22 mouse cellular contexts compared by ENCODE assay signal in genomic region chr12:32194358-32194757, GRCm38 (mm10). TPM values are rescaled to one million over a fixed set of nuclear protein-coding genes. Genes with fewer than 3 reads are reported as not detected.
DNase-seq lines count a peak whose midpoint lies in the region; ATAC-seq and TF ChIP-seq lines count a peak whose summit lies in the region.
"Had no signal": no experiment of that assay in that cellular context is flagged by ENCODE, and none has a peak within 500 bp of the region (broad histone marks: within the 10 kb centered on the region; RNA-seq: fewer than 3 reads in every experiment).

No protein-coding gene starts in this region.

- in situ Hi-C loops in CH12.LX (cut with MboI; ENCODE audit: low pct_ligation_motif_present, low pct_unique_long_range_greater_than_20kb, low sequenced_read_pairs), result no loop called here

- no peaks in the 10 kb centered on the region for H3K27me3 ChIP-seq in CH12.LX (replicated peaks)
- no peaks in the 10 kb centered on the region for H3K27me3 ChIP-seq in liver, postnatal 0 days (ENCODE audit: insufficient read depth, low read length)

- no peaks in the 10 kb centered on the region for H3K9me3 ChIP-seq in CH12.LX (replicated peaks; ENCODE audit: low read length)
- no peaks in the 10 kb centered on the region for H3K9me3 ChIP-seq in liver, postnatal 0 days (ENCODE audit: low read length)
- H3K9me3 ChIP-seq: G1E had no signal

- no peak; the same call in 1 of the 2 replicates for TF ChIP-seq RAD21 in CH12.LX (IDR thresholded peaks at IDR 0.05; ENCODE audit: low read depth, low read length)

- peaks cover 27% of the 10 kb centered on the region for H3K79me2 ChIP-seq in CH12.LX (replicated peaks; ENCODE audit: control insufficient read depth, extremely low read depth, insufficient read depth, poor library complexity, severe bottlenecking)

- peak overlapping the region; percentile 99 for H3K27ac ChIP-seq in CH12.LX (ENCODE audit: insufficient read depth, low read depth)
- H3K27ac ChIP-seq in liver, postnatal 0 days (ENCODE audit: low read depth), result no peak overlapping the region

- peak; percentile 51 for ATAC-seq in CD4-positive, CD25-positive, alpha-beta regulatory T cell, adult 4 months
- no peak for ATAC-seq in liver, postnatal 0 days
- ATAC-seq: activated CD4-positive, CD25-positive, alpha-beta regulatory T cell, adult 4 months; Patski had no signal

- H3K4me1 ChIP-seq in CH12.LX (ENCODE audit: control insufficient read depth in 1 of 2, insufficient read depth in 2 of 2), result peaks cover 38 to 87% of the 10 kb centered on the region in 2 experiments
- peaks cover 4% of the 10 kb centered on the region; the same call in 1 of the 2 replicates for H3K4me1 ChIP-seq in liver, postnatal 0 days (ENCODE audit: insufficient read depth)

- 56% methylated on average over 1 of the region's 1 CpGs for WGBS in liver, postnatal 0 days (ENCODE audit: insufficient replicate concordance)

- H3K36me3 ChIP-seq in CH12.LX (replicated peaks in 1 of 2; ENCODE audit: control insufficient read depth in 1 of 2, insufficient read depth in 1 of 2, low read length in 1 of 2), result peaks cover 56 to 71% of the 10 kb centered on the region in 2 experiments
- H3K36me3 ChIP-seq in liver, postnatal 0 days (replicated peaks; ENCODE audit: insufficient read depth, low read length), result 0 out of 2 replicates have a peak, but pooled peaks cover 9% of the 10 kb centered on the region

- dilution Hi-C loops in CH12.LX (cut with MboI; ENCODE audit: extremely low pct_ligation_motif_present, extremely low pct_unique_long_range_greater_than_20kb, low sequenced_read_pairs), result no loop called here

- H3K4me2 ChIP-seq in CH12.LX (ENCODE audit: insufficient read depth, low read depth, poor library complexity, severe bottlenecking), result peak overlapping the region; percentile 80
- no peak overlapping the region for H3K4me2 ChIP-seq in liver, postnatal 0 days (ENCODE audit: low read depth, low read length)

- H3K9ac ChIP-seq in CH12.LX (ENCODE audit: insufficient read depth, low read depth), result peak overlapping the region; percentile 99
- H3K9ac ChIP-seq in liver, postnatal 0 days (replicated peaks), result no peak overlapping the region

- peak; percentile 85 for TF ChIP-seq EP300 in CH12.LX (IDR thresholded peaks at IDR 0.05; ENCODE audit: low read length)
- TF ChIP-seq EP300 in liver, postnatal 0 days (IDR thresholded peaks at IDR 0.05; ENCODE audit: low read depth), result no peak

- H3K4me3 ChIP-seq in CH12.LX (replicated peaks in 1 of 3; ENCODE audit: low read depth in 2 of 3, low read length in 2 of 3, poor library complexity in 1 of 3), result peak overlapping the region; percentile 38 to 52 (median 40)
- no peak overlapping the region for H3K4me3 ChIP-seq in liver, postnatal 0 days (ENCODE audit: low read depth, low read length)

- peak; percentile 90 for DNase-seq in CH12.LX (ENCODE audit: extremely low read depth)
- DNase-seq in induced T-regulatory cell, adult 2 months (ENCODE audit: low read depth), result peak; percentile 24
- no peak for DNase-seq in liver, postnatal 0 days
- no peak for DNase-seq in gastrocnemius, adult 18-20 months (ENCODE audit: low spot score)
- no peak for DNase-seq in kidney, postnatal 14 days
- DNase-seq: adrenal gland, adult 2 months; adrenal gland, adult 8-10 months; adrenal gland, postnatal 10 days; adrenal gland, postnatal 14 days; adrenal gland, postnatal 25 days; adrenal gland, postnatal 36 days; B cell, adult 2 months; cerebellum, adult 11 months; cerebellum, adult 11-12 months; cerebellum, adult 18-20 months; cerebellum, adult 2 months; cerebellum, adult 8-10 months had no signal

- peak; percentile 51; the same call in 1 of the 2 replicates for TF ChIP-seq POLR2A in CH12.LX (IDR thresholded peaks at IDR 0.05; ENCODE audit: low read depth, low read length)

- no peak for TF ChIP-seq CTCF in CH12.LX (conservative IDR thresholded peaks at IDR 0.05 in 1 of 2, IDR thresholded peaks at IDR 0.05 in 1 of 2; ENCODE audit: low read depth in 2 of 2, low read length in 2 of 2)
- TF ChIP-seq CTCF in liver, postnatal 0 days (IDR thresholded peaks at IDR 0.05; ENCODE audit: low read depth), result no peak

TF ChIP-seq in CH12.LX, 34 proteins besides CTCF, POLR2A, EP300 and RAD21:
- TF ChIP-seq SMC3 (IDR thresholded peaks at IDR 0.05; ENCODE audit: low read depth, low read length) (peak; percentile 14; the same call in 1 of the 2 replicates), ELF1 (IDR thresholded peaks at IDR 0.05; ENCODE audit: low read depth, low read length) (no peak), USF2 (conservative IDR thresholded peaks at IDR 0.05; ENCODE audit: low read depth, low read length) (no peak), TCF12 (IDR thresholded peaks at IDR 0.05; ENCODE audit: low read depth, low read length) (peak; percentile 79), KAT2A (IDR thresholded peaks at IDR 0.05; ENCODE audit: insufficient replicate concordance, low read length) (0 out of 2 replicates have a peak, but pooled peaks have one; percentile 39), NELFE (IDR thresholded peaks at IDR 0.05; ENCODE audit: low read depth, low read length) (peak; percentile 69), ZMIZ1 (IDR thresholded peaks at IDR 0.05; ENCODE audit: low read depth, low read length) (0 out of 2 replicates have a peak, but pooled peaks have one; percentile 38), ZC3H11A (IDR thresholded peaks at IDR 0.05; ENCODE audit: low read depth, low read length) (no peak), UBTF (IDR thresholded peaks at IDR 0.05; ENCODE audit: low read depth, low read length) (no peak), USF1 (IDR thresholded peaks at IDR 0.05; ENCODE audit: low read depth, low read length) (no peak), JUND (conservative IDR thresholded peaks at IDR 0.05; ENCODE audit: low read depth, low read length) (peak; percentile 72), ZKSCAN1 (IDR thresholded peaks at IDR 0.05; ENCODE audit: borderline replicate concordance, low read depth, low read length) (no peak), GABPA (IDR thresholded peaks at IDR 0.05; ENCODE audit: insufficient replicate concordance, low read depth, low read length) (no peak), CHD1 (IDR thresholded peaks at IDR 0.05; ENCODE audit: low read depth, low read length) (peak; percentile 53; the same call in 1 of the 2 replicates), ETS1 (conservative IDR thresholded peaks at IDR 0.05; ENCODE audit: low read depth, low read length) (peak; percentile 82), MYC (IDR thresholded peaks at IDR 0.05; ENCODE audit: low read depth, low read length) (no peak), E2F4 (IDR thresholded peaks at IDR 0.05; ENCODE audit: insufficient replicate concordance, low read depth, low read length) (no peak), IRF4 (IDR thresholded peaks at IDR 0.05; ENCODE audit: low read depth, low read length) (peak; percentile 74; the same call in 1 of the 2 replicates), SIN3A (IDR thresholded peaks at IDR 0.05; ENCODE audit: low read length) (peak; percentile 54; the same call in 1 of the 2 replicates), MAZ (IDR thresholded peaks at IDR 0.05; ENCODE audit: low read depth, low read length) (no peak), MAFK (IDR thresholded peaks at IDR 0.05; ENCODE audit: insufficient replicate concordance, low read length) (peak; percentile 90), MEF2A (IDR thresholded peaks at IDR 0.05; ENCODE audit: borderline replicate concordance, low read depth, low read length) (peak; percentile 79), MXI1 (IDR thresholded peaks at IDR 0.05; ENCODE audit: low read depth, low read length) (peak; percentile 44; the same call in 1 of the 2 replicates), JUN (IDR thresholded peaks at IDR 0.05; ENCODE audit: insufficient read depth, low read depth, low read length) (peak; percentile 47), NRF1 (IDR thresholded peaks at IDR 0.05; ENCODE audit: low read depth, low read length) (no peak), CHD2 (IDR thresholded peaks at IDR 0.05; ENCODE audit: low read length) (0 out of 2 replicates have a peak, but pooled peaks have one; percentile 51), PAX5 (IDR thresholded peaks at IDR 0.05; ENCODE audit: low read length) (no peak), MAX (IDR thresholded peaks at IDR 0.05; ENCODE audit: low read length) (no peak; the same call in 1 of the 2 replicates), TBP (conservative IDR thresholded peaks at IDR 0.05; ENCODE audit: low read depth, low read length) (peak; percentile 92), BHLHE40 (IDR thresholded peaks at IDR 0.05; ENCODE audit: low read depth, low read length) (peak; percentile 52), POLR2AphosphoS2 (IDR thresholded peaks at IDR 0.05; ENCODE audit: low read depth, low read length) (0 out of 2 replicates have a peak, but pooled peaks have one; percentile 45), ZNF384 (IDR thresholded peaks at IDR 0.05; ENCODE audit: low read depth, low read length) (no peak), HCFC1 (IDR thresholded peaks at IDR 0.05; ENCODE audit: low read depth, low read length) (no peak), RCOR1 (conservative IDR thresholded peaks at IDR 0.05; ENCODE audit: low read depth, low read length) (no peak; the same call in 1 of the 2 replicates)

RNA-seq across cellular contexts. Expression of gene Pik3cg, which starts 14.1 kb away (rescaled TPM):
- polyA plus RNA-seq in CD4-positive, CD25-positive, alpha-beta regulatory T cell, adult 4 months (2017; shearing (Covaris generic)), result 10 to 100 TPM; 18.7 to 33.8 TPM
- 28.5 and 35.8 TPM in 2 replicates for total RNA-seq in CH12.LX (2012; rRNA removed)
- 38.0 and 40.6 TPM in 2 replicates for total RNA-seq in CH12.LX (2014; rRNA removed)
- polyA plus RNA-seq in CH12.LX (2012; ENCODE audit: insufficient read length, low read depth), result 29.7 and 35.4 TPM in 2 replicates
- polyA plus RNA-seq in liver, postnatal 0 days (2015; fragmentation: Nextera tagmentation; extraction: Ambion mirVana), result 2.8 and 3.3 TPM in 2 replicates
- under 1 TPM; 0.37 to 0.57 TPM for total RNA-seq in gastrocnemius, adult 18-20 months (2021)
- polyA plus RNA-seq: C2C12, Patski had no signal

Comparison
In these comparisons a context has a peak if more than half of its experiments do, and no peak if none do; other contexts are left out.
1. DNase-seq: peak in CH12.LX (single experiment) and induced T-regulatory cell, adult 2 months (single experiment); none in liver, postnatal 0 days (single experiment), gastrocnemius, adult 18-20 months (single experiment) and kidney, postnatal 14 days (single experiment).